Mouse (Mus musculus) limb, embryonic 12.5 days (tissue): ENCODE measurements around the gene Ski. TPM values are rescaled to one million over a fixed set of nuclear protein-coding genes. Genes with fewer than 3 reads are reported as not detected.

Experiments
- ATAC-seq: fragments of 200-750 bp; cut with Nextera tagmentation; 2 replicates; pipeline ENCODE4 v1.8.0; 2017; ENCODE audit warnings: low read depth, moderate TSS enrichment; ENCODE audit not compliant: insufficient number of reproducible peaks, insufficient read depth, low FRiP score, low TSS enrichment
- H3K27ac ChIP-seq: fragments of 300-500 bp; sonication (generic); 2 replicates; pipeline ENCODE4 v1.5.1; 2016; ENCODE audit warnings: mild to moderate bottlenecking, moderate library complexity
- H3K27me3 ChIP-seq: fragments of 300-500 bp; sonication (generic); 2 replicates; pipeline ENCODE4 v1.6.1; 2016; ENCODE audit warnings: mild to moderate bottlenecking, moderate library complexity
- H3K36me3 ChIP-seq: fragments of 300-500 bp; sonication (generic); 2 replicates; pipeline ENCODE4 v1.6.1; 2016; ENCODE audit warnings: mild to moderate bottlenecking, moderate library complexity
- H3K4me1 ChIP-seq: fragments of 300-500 bp; sonication (generic); replicated peaks from 2 replicates; pipeline ENCODE4 v1.6.1; 2016
- H3K4me2 ChIP-seq: fragments of 300-500 bp; sonication (generic); 2 replicates; pipeline ENCODE4 v1.6.1; 2016; ENCODE audit warnings: mild to moderate bottlenecking, moderate library complexity
- H3K4me3 ChIP-seq: fragments of 300-500 bp; sonication (generic); replicated peaks from 2 replicates; pipeline ENCODE4 v1.5.1; 2016; ENCODE audit warnings: mild to moderate bottlenecking
- H3K9ac ChIP-seq: fragments of 300-500 bp; sonication (generic); replicated peaks from 2 replicates; pipeline ENCODE4 v1.6.1; 2016; ENCODE audit warnings: mild to moderate bottlenecking, moderate library complexity
- H3K9me3 ChIP-seq: fragments of 300-500 bp; sonication (generic); 2 replicates; pipeline ENCODE4 v1.6.1; 2016; ENCODE audit warnings: mild to moderate bottlenecking, moderate library complexity
- WGBS: fragments of 180-500 bp; shearing (Covaris S2); methylation state at CpG from one replicate; pipeline ENCODE4 v1.1.7; 2016; 5-methylcytosine and 5-hydroxymethylcytosine counted together
- polyA plus RNA-seq: library from polyadenylated mRNA; unstranded; fragments of >200 nt; fragmentation: Nextera tagmentation; extraction: Ambion mirVana; gene quantifications from 2 replicates; pipeline ENCODE4 v1.2.1, GENCODE M21; 2016

Ski gene
- polyA plus RNA-seq, result 18.4 and 18.8 TPM in 2 replicates

DNA sequence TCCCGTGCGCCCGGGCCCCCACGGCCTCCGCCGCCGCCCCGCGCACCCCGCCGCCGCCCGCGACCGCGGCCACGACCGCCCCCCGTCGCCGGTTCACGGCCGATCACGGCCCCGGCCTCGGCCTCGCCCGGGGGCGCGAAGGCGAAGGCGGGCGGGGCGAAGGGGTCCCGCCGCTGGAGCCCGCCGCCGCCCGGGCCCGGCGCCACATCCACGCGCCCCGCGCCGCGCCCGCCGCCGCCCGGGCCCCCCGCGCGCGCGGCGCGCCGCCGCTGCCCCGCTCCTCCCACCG, at the start of gene Ski:
Gene Ski (minus strand): TSS at position 41 of the 289 bp plus-strand sequence.
- under 1% methylated on average over 25 of the region's 63 CpGs for WGBS
- no peaks in the 10 kb centered on the region for H3K27me3 ChIP-seq
- H3K4me2 ChIP-seq, result peak within 1 kb of the TSS; percentile 99
- peak within 1 kb of the TSS; percentile 96 for H3K4me3 ChIP-seq
- H3K9ac ChIP-seq, result peak within 1 kb of the TSS; percentile 97
- ATAC-seq, result no peak
- H3K4me1 ChIP-seq, result peaks cover 45% of the 10 kb centered on the region
- H3K9me3 ChIP-seq, result no peaks in the 10 kb centered on the region
- H3K27ac ChIP-seq, result peak within 1 kb of the TSS; percentile 97
- no peaks in the 10 kb centered on the region; the same call in 1 of the 2 replicates for H3K36me3 ChIP-seq

DNA sequence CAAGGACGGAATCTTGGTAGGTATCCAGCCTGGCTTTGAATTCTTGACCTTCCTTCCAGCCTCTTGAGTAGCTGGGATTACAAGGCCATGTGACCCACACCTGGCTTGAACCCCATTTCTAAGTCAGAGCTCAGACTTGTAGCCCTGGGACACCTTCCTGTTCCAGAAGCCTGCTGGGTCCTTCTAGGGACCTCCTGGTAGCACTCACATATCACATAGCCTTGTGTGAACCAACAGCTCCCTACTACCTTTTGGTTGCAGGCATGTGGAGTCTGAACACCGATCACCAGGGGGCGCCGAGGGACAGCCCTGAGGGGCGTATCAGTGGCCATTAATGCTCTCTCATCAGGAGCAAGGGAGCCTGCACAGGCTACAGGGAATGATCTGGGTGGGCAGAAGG, 46.0 kb upstream of the Ski start:
- no peaks in the 10 kb centered on the region for H3K36me3 ChIP-seq
- 23% methylated on average over 5 of the region's 5 CpGs for WGBS
- H3K27ac ChIP-seq, result peak overlapping the region; percentile 35; the same call in 1 of the 2 replicates
- peaks cover 28% of the 10 kb centered on the region for H3K4me1 ChIP-seq
- no peaks in the 10 kb centered on the region for H3K9me3 ChIP-seq
- H3K4me3 ChIP-seq, result no peak overlapping the region
- no peak overlapping the region for H3K4me2 ChIP-seq
- no peak overlapping the region for H3K9ac ChIP-seq
- 0 out of 2 replicates have a peak, but pooled peaks have one; percentile 54 for ATAC-seq
- no peaks in the 10 kb centered on the region for H3K27me3 ChIP-seq

DNA sequence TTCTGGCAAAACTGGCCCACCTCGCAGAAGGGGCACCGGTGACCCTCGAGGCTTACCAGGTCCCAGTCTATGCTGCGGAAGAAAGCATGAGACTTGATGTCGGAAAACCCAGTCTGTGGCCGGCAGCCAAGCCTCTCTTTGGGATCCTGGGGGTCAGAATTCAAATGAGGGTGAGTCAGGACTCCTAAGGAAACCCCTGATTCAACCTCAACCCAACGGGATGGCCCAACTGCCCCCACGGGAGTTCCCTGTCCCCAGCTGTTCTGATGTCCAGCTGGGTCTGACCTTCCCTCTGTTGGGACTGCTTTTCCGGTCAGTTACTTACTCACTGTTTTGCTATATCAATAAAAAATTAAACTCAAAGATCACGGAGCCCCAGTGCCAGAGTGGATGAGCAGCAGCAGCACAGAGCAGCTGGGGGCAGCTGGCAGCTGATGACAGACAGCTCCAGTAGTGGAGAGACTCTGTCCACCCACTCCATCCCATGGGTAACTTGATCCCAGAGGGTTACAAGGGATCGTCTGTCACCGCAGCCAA, 45.3 kb upstream of the Ski start:
- Histone ChIP-seq H3K4me2 (no peak overlapping the region), H3K4me1 (peaks cover 28% of the 10 kb centered on the region), H3K9ac (no peak overlapping the region), H3K36me3 (no peaks in the 10 kb centered on the region), H3K27ac (peak overlapping the region; percentile 35; the same call in 1 of the 2 replicates), H3K27me3 (no peaks in the 10 kb centered on the region), H3K9me3 (no peaks in the 10 kb centered on the region), H3K4me3 (no peak overlapping the region)
- 53% methylated on average over 12 of the region's 12 CpGs for WGBS
- no peak for ATAC-seq

DNA sequence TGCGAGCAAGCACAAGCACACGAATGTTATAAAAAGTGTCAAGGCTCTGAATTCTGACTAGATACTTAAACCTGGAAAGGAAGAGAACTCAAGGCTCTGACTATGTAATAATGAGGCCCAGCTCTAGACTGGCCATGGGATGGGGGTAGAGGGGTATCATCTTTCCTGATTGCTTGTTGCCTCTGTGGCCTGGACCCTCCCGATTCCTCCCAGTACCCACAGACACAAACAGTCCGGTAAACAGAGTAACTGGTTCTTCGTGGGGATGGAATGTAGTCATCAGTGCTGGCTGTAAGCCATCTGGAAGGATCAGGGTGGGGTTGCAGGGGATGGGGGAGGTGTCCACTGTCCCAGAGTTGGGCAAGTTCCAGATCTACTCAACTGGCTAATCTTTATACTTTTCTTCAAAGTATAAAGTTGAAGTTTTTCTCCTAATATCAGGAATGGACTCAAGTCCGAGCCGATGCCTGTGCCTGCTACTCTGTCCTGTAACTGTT, 44.7 kb upstream of the Ski start:
- Histone ChIP-seq H3K4me3 (no peak overlapping the region), H3K27ac (peak overlapping the region; percentile 42; the same call in 1 of the 2 replicates), H3K36me3 (no peaks in the 10 kb centered on the region), H3K9ac (no peak overlapping the region), H3K4me1 (peaks cover 28% of the 10 kb centered on the region), H3K4me2 (no peak overlapping the region), H3K27me3 (no peaks in the 10 kb centered on the region), H3K9me3 (no peaks in the 10 kb centered on the region)
- 67% methylated on average over 7 of the region's 7 CpGs for WGBS
- ATAC-seq, result no peak

DNA sequence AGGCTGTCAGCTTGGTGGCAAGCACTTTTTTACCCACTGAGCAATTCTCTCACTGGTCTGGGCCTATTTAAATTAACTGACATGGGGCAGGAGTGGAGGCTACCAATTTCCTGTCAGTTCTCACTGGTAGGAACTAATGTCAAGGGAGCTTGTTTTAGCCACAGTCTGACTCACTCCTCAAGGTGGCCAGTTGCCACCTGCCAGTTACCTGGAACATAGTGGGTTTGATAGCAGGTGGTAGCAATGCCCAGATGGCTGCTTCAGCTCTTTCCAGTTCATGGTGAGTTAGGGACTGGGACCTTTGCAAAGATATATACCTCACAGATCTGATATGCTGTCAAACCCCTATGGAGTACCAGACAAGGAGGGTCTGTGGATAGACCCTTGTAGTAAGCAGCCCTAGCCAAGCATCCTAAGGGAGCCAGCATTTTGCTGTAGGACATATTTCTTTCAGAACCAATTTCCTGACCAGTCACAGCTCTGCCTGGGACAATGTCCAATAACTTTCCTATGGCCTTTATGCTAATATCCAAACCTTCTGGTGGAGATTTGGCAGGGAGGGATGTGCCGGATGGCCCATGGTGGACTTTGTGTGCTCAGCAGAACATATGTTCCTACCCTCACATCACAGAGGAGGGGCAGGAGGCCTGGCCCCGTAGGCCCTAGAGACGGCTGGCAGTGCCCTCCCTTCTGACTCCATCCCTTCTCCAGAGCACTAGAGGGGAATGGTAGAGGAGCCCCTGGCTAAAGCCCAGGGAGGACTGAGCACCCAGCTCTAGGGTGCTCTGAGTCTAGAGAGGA, 42.3 kb upstream of the Ski start:
- H3K27me3 ChIP-seq, result no peaks in the 10 kb centered on the region
- H3K9ac ChIP-seq, result no peak overlapping the region
- 85% methylated on average over 3 of the region's 3 CpGs for WGBS
- no peak overlapping the region for H3K4me2 ChIP-seq
- no peak for ATAC-seq
- H3K9me3 ChIP-seq, result peaks cover 3% of the 10 kb centered on the region
- H3K27ac ChIP-seq, result no peak overlapping the region
- H3K4me1 ChIP-seq, result peaks cover 28% of the 10 kb centered on the region
- H3K36me3 ChIP-seq, result peaks cover 3% of the 10 kb centered on the region; the same call in 1 of the 2 replicates
- no peak overlapping the region for H3K4me3 ChIP-seq

DNA sequence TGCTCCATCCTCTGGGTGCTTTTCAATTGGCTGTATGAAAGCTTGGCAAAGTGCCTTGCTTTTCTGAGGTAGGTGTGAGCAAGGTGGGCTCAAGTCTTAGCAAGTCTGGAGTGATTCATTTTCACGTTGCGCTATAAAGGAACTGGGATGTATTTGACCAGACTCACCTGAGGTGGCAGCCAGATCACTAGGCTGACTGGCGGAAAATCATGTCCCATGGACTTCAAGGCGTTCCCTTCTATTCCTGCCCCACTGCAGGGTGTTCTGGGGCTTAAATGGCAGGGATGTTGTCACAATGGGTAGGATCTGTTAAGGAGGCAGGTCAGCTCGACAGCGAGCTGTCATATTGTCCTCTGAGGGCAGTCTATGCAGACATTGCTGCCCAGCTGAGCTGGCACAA, 29.9 kb upstream of the Ski start:
- Histone ChIP-seq H3K4me2 (peak overlapping the region; percentile 93), H3K9me3 (no peaks in the 10 kb centered on the region), H3K4me1 (peaks cover 28% of the 10 kb centered on the region), H3K36me3 (peaks cover 39% of the 10 kb centered on the region), H3K9ac (peak overlapping the region; percentile 18; the same call in 1 of the 2 replicates), H3K27ac (no peak overlapping the region), H3K27me3 (no peaks in the 10 kb centered on the region), H3K4me3 (no peak overlapping the region)
- 92% methylated on average over 6 of the region's 6 CpGs for whole genome bisulfite sequencing
- no peak for ATAC-seq

DNA sequence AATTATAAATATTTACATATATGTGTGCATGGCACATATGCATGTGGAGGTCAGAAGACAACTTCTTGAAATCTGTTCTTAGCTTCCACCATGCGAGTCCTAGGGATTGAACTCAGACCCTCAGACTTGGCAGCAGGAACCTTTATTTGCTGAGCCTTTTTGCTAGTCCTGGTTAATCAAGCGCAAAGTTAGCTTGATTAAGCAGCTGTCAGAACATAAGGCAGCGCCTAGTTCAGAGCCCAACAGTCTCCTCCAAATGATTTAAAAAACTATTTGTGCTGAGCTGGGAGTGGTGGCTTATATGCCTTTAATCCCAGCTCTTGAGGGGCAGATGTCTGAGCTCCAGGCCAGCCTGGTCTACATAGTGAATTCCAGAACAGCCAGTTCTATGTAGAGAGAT, 28.8 kb upstream of the Ski start:
- Histone ChIP-seq H3K27ac (peak overlapping the region; percentile 37; the same call in 1 of the 2 replicates), H3K9ac (peak overlapping the region; percentile 82; the same call in 1 of the 2 replicates), H3K4me2 (peak overlapping the region; percentile 93), H3K4me1 (peaks cover 36% of the 10 kb centered on the region), H3K9me3 (no peaks in the 10 kb centered on the region), H3K4me3 (peak overlapping the region; percentile 61), H3K27me3 (no peaks in the 10 kb centered on the region), H3K36me3 (peaks cover 30% of the 10 kb centered on the region)
- ATAC-seq, result no peak
- 79% methylated on average over 3 of the region's 3 CpGs for WGBS

DNA sequence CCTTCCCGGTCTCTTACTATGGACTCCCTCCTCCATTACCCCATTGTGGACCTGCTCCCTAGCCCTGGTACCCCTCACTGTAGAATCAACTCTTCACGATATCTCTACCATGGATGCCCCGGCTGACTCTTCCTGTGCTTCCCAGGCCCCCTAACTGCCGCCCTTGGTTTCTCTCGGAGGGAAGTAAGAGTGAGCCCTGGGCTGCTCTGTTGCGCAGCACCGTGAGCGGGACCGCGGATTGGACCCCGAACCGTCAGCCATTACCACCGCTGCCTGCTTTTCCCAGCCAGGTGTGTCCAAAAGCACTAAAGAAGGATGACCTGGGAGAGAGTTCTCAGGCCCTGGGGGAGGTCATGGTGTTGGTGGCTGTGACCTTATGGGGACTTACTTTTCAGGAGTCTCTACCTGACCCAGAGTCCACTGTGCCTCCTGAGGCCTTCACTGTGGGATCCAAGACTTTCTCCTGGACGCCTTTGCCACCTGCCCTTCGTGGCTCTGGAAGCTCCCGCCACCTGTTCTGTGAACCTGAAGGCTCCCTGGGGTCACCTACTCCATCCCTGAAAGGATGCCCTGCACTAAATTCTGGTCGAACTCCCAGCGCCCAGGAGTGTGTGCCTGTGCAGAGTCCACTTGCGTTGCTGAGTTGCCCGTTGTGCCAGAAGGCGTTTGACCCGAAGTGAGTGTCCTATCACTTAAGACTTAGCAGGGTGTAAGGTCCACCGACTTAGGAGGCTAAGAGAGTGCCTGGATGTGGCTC, 28.1 kb upstream of the Ski start:
- 0 out of 2 replicates have a peak, but pooled peaks have one; percentile 6 for ATAC-seq
- Histone ChIP-seq H3K4me2 (peak overlapping the region; percentile 93), H3K27ac (peak overlapping the region; percentile 97), H3K4me1 (peaks cover 42% of the 10 kb centered on the region), H3K4me3 (peak overlapping the region; percentile 61), H3K27me3 (no peaks in the 10 kb centered on the region), H3K36me3 (peaks cover 24% of the 10 kb centered on the region), H3K9ac (peak overlapping the region; percentile 82), H3K9me3 (no peaks in the 10 kb centered on the region)
- WGBS, result 13% methylated on average over 23 of the region's 23 CpGs

DNA sequence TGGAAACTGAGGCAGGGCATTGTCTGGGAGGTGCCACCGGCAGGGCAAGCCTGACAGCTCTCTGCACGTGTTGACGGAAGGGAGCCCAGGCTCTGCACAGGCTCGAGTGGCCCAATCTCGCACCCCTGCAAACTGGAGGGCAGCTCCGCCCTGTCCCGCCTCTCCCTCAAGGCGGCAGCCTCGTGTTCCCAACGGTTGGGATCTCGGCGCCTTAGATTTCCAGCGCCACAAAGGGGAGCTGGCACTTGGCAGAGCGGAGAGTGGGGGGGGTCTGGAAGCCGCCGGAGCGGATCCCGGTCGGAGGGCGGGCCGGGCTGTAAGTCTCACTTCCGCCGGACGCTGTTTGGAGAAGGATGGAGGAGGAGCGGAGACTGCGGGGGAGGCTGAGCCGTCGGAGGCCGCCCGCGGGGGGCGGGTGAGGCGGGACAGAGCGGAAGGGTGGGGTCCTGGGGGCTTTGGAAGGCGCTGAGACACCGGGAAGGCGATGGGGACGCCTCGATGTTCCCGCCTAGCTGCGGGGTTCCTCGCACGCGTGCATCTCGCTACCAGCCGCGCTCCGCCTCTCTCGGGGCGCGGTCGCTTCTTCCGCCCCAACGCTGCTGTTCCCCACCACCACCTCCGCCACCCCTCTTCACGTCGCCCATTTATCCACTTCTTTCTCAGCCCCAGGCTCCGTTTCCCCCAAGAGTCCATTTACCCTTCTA, 27.4 kb upstream of the Ski start, which contains the start of gene Faap20:
Gene Faap20 (plus strand): TSS at position 155 of the 704 bp plus-strand sequence.
- no peaks in the 10 kb centered on the region for H3K27me3 ChIP-seq
- under 1% methylated on average over 37 of the region's 58 CpGs for WGBS
- H3K27ac ChIP-seq, result peak within 1 kb of the TSS; percentile 97
- no peaks in the 10 kb centered on the region for H3K9me3 ChIP-seq
- peak within 1 kb of the TSS; percentile 61 for H3K4me3 ChIP-seq
- H3K4me2 ChIP-seq, result peak within 1 kb of the TSS; percentile 93
- H3K9ac ChIP-seq, result peak within 1 kb of the TSS; percentile 82
- peaks cover 44% of the 10 kb centered on the region for H3K4me1 ChIP-seq
- peak; percentile 84 for ATAC-seq
- peaks cover 21% of the 10 kb centered on the region for H3K36me3 ChIP-seq

DNA sequence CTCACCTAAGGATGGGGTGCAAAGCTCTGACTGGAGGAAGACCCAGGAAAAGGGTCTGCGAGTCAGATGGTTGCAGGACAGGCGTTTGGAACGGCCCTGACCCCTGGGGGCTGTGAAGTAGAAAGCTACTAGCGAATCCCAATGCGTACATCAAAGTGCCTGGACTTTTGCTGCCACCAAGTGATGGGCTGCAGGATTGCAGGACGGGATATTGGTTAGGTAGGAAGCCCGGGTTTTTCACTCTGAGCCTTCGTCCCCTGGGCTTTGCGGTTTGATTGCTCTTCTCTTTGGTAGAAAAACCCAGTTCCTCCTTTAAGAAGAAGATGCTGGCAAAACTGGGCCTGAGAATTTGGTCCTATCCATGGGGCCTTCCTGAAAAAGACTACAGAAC, 26.9 kb upstream of the Ski start:
- Histone ChIP-seq H3K9ac (peak overlapping the region; percentile 82), H3K27ac (peak overlapping the region; percentile 97), H3K4me1 (peaks cover 44% of the 10 kb centered on the region), H3K9me3 (no peaks in the 10 kb centered on the region), H3K4me3 (peak overlapping the region; percentile 61), H3K27me3 (no peaks in the 10 kb centered on the region), H3K36me3 (peaks cover 19% of the 10 kb centered on the region), H3K4me2 (peak overlapping the region; percentile 93)
- ATAC-seq, result peak; percentile 69
- WGBS, result under 1% methylated on average over 9 of the region's 9 CpGs
